Mouse (Mus musculus) heart, postnatal 0 days (tissue): Measurements from ENCODE around the gene Odf3. TPM values are rescaled to one million over a fixed set of nuclear protein-coding genes. Genes with fewer than 3 reads are reported as not detected.

Source experiments
- ATAC-seq: fragments of 200-750 bp; cut with Nextera tagmentation; 2 replicates; pipeline ENCODE4 v1.8.0; 2017; ENCODE audit warnings: low read depth, moderate number of reproducible peaks, moderate library complexity; ENCODE audit not compliant: insufficient read depth
- DNase-seq: peaks from one replicate; pipeline ENCODE4 v3.0.0-alpha.2; 2016; ENCODE audit warnings: low spot score
- H3K27ac ChIP-seq: fragments of 300-500 bp; sonication (generic); 2 replicates; pipeline ENCODE4 v1.5.1; 2014; ENCODE audit warnings: low read depth, mild to moderate bottlenecking
- H3K27me3 ChIP-seq: fragments of 300-500 bp; sonication (generic); 2 replicates; pipeline ENCODE4 v1.6.1; 2014; ENCODE audit warnings: low read length, mixed read lengths; ENCODE audit not compliant: control insufficient read depth, insufficient read depth
- H3K36me3 ChIP-seq: fragments of 300-500 bp; sonication (generic); replicated peaks from 2 replicates; pipeline ENCODE4 v1.6.1; 2014; ENCODE audit warnings: low read length, mixed read lengths; ENCODE audit not compliant: control insufficient read depth, insufficient read depth
- H3K4me1 ChIP-seq: fragments of 300-500 bp; sonication (generic); 2 replicates; pipeline ENCODE4 v1.6.1; 2014; ENCODE audit warnings: antibody characterized with exemption; ENCODE audit not compliant: control insufficient read depth, insufficient read depth
- H3K4me2 ChIP-seq: fragments of 300-500 bp; sonication (generic); 2 replicates; pipeline ENCODE4 v1.6.1; 2014; ENCODE audit warnings: low read depth, mild to moderate bottlenecking, low read length, moderate library complexity
- H3K4me3 ChIP-seq: fragments of 300-500 bp; sonication (generic); 2 replicates; pipeline ENCODE4 v1.5.1; 2014; ENCODE audit warnings: low read depth, low read length
- H3K9ac ChIP-seq: fragments of 300-500 bp; sonication (generic); replicated peaks from 2 replicates; pipeline ENCODE4 v1.6.1; 2014; ENCODE audit warnings: low read depth, low read length, mixed read lengths
- H3K9me3 ChIP-seq: fragments of 300-500 bp; sonication (generic); replicated peaks from 2 replicates; pipeline ENCODE4 v1.6.1; 2016; ENCODE audit warnings: low read length; ENCODE audit not compliant: control insufficient read depth
- CTCF ChIP-seq: IDR thresholded peaks from 2 replicates; pipeline ENCODE4 v1.5.1; 2016; ENCODE audit warnings: antibody characterized with exemption, control low read depth, low read depth
- EP300 ChIP-seq: IDR thresholded peaks from 2 replicates; pipeline ENCODE4 v1.6.1; 2016; ENCODE audit warnings: antibody characterized with exemption, low read depth
- WGBS: fragments of 180-500 bp; shearing (Covaris S2); extraction: QIAGEN DNeasy Blood & Tissue Kit; methylation state at CpG from one replicate; pipeline ENCODE4 v1.1.7; 2014; 5-methylcytosine and 5-hydroxymethylcytosine counted together
- polyA plus RNA-seq: library from polyadenylated mRNA; unstranded; fragments of >200 nt; fragmentation: Nextera tagmentation; extraction: Ambion mirVana; gene quantifications from 2 replicates; pipeline ENCODE4 v1.2.1, GENCODE M21; 2015
- total RNA-seq: library from RNA; depleted of rRNA; stranded (reverse); fragments of >200 nt; gene quantifications from 2 replicates; pipeline ENCODE4 v1.2.3, GENCODE M21; 2014; ENCODE audit warnings: low replicate concordance

Gene Odf3
- total and polyA plus RNA-seq, 2 experiments from 2014 or later, result not detected

DNA sequence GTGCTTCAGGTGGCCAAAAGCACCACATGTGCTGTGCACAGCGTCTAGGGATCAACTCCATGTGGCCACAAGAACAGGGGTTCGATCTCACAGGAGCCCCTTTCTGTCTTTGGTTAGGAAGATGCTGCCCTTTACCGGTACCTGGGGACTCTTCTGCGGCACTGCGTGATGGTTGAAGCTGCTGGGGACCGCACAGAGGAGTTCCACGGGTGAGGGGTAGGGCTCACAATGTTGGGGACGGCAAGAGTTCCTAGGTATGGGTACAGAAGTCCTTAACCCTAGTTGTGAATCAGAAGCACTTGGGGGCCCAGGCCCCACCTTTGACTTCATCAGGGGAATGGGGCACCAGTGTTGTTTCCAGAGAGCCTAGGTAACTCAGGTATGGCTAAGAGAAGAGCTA lies 11.1 kb downstream of the Odf3 start:
- ATAC-seq, result no peak
- Histone ChIP-seq H3K4me3 (peak overlapping the region; percentile 91; the same call in 1 of the 2 replicates), H3K9me3 (no peaks in the 10 kb centered on the region), H3K36me3 (peaks cover 62% of the 10 kb centered on the region), H3K4me1 (peaks cover 20% of the 10 kb centered on the region), H3K27me3 (no peaks in the 10 kb centered on the region), H3K9ac (no peak overlapping the region), H3K27ac (no peak overlapping the region), H3K4me2 (peak overlapping the region; percentile 80)
- DNase-seq, result no peak
- no peak for TF ChIP-seq EP300
- no peak for TF ChIP-seq CTCF
- WGBS, result 90% methylated on average over 8 of the region's 8 CpGs

DNA sequence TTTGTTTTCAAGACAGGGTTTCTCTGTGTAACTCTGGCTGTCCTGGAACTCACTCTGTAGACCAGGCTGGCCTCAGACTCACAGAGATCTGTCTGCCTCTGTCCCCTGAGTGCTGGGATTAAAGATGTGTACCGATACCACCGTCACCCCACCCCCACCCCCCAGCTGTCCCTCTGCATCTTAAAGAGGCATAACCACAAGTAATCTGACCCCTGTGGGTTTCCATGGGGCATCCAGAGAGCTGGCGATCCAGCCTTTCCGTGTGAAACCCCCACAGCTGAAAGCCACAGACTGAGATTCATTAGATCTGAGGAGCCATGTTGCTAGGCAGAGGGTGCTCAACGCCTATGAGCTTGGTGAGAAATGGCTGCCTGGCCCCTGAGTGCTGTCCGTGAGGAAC lies 12.4 kb downstream of the Odf3 start:
- TF ChIP-seq CTCF (no peak), EP300 (no peak)
- Histone ChIP-seq H3K9me3 (no peaks in the 10 kb centered on the region), H3K36me3 (peaks cover 62% of the 10 kb centered on the region), H3K27me3 (no peaks in the 10 kb centered on the region), H3K27ac (no peak overlapping the region), H3K9ac (no peak overlapping the region), H3K4me2 (no peak overlapping the region), H3K4me1 (peaks cover 20% of the 10 kb centered on the region), H3K4me3 (no peak overlapping the region)
- WGBS, result 73% methylated on average over 6 of the region's 6 CpGs
- ATAC-seq (no peak), DNase-seq (no peak)

GRCm38 (mm10) chr7:140860728-140861127 lies 13.1 kb downstream of the Odf3 start:
- H3K27me3 ChIP-seq, result no peaks in the 10 kb centered on the region
- peaks cover 69% of the 10 kb centered on the region for H3K36me3 ChIP-seq
- ATAC-seq (no peak), DNase-seq (no peak)
- no peak overlapping the region for H3K4me2 ChIP-seq
- no peaks in the 10 kb centered on the region for H3K9me3 ChIP-seq
- H3K4me1 ChIP-seq, result peaks cover 13% of the 10 kb centered on the region
- no peak overlapping the region for H3K27ac ChIP-seq
- H3K4me3 ChIP-seq, result no peak overlapping the region
- TF ChIP-seq EP300, result no peak
- TF ChIP-seq CTCF, result no peak
- 78% methylated on average over 5 of the region's 5 CpGs for WGBS
- no peak overlapping the region for H3K9ac ChIP-seq

DNA sequence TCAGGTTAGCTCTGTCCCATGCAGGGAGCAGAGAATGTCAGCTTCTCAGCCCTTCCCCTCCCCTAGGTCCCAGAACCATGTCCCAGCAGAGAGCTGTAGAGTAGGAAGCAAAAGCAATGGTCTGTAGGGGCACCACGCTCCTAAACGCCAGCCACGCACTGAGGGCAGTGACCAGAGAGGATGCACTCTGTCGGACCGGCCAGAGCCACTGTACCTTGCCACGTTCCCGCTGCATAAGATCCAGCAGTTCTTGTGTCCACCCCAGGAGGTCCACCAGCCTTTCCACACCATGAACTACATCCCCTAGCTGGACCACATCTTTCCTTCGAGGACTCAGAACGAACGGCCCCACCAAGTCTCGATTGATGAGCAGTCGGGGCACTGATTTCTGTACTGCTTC lies 17.2 kb downstream of the Odf3 start:
- DNase-seq (no peak), ATAC-seq (no peak)
- Histone ChIP-seq H3K4me3 (no peak overlapping the region), H3K4me2 (no peak overlapping the region), H3K9me3 (no peaks in the 10 kb centered on the region), H3K27ac (no peak overlapping the region), H3K4me1 (no peaks in the 10 kb centered on the region), H3K27me3 (no peaks in the 10 kb centered on the region), H3K36me3 (peaks cover 89% of the 10 kb centered on the region), H3K9ac (no peak overlapping the region)
- 84% methylated on average over 12 of the region's 12 CpGs for WGBS
- TF ChIP-seq EP300, result no peak
- no peak for TF ChIP-seq CTCF

DNA sequence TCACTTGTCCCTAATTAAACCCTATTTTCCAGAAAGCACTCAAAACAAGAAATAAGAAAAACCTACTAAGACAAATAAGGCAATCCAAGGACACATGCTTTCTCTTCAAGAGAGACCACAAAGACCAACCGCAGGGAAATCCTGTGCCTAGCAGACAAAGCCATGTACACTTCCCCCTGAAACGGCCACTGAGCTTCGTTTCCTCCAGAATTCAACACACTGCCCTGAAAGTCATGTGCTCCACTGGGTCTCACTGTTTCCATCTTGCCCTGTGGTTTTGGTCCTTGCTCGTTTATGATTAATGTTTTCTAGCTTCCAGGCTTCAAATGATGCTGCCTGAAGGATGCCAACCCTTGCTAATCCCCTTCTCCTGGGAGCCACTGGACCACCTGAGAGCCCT lies 26.6 kb downstream of the Odf3 start:
- Histone ChIP-seq H3K9ac (no peak overlapping the region), H3K27ac (no peak overlapping the region), H3K4me2 (no peak overlapping the region), H3K27me3 (no peaks in the 10 kb centered on the region), H3K4me1 (peaks cover under 1% of the 10 kb centered on the region; the same call in 1 of the 2 replicates), H3K9me3 (no peaks in the 10 kb centered on the region), H3K36me3 (peaks cover 70% of the 10 kb centered on the region), H3K4me3 (no peak overlapping the region)
- TF ChIP-seq EP300, result no peak
- no peak for TF ChIP-seq CTCF
- DNase-seq, result no peak
- WGBS, result 87% methylated on average over 4 of the region's 4 CpGs
- no peak for ATAC-seq

DNA sequence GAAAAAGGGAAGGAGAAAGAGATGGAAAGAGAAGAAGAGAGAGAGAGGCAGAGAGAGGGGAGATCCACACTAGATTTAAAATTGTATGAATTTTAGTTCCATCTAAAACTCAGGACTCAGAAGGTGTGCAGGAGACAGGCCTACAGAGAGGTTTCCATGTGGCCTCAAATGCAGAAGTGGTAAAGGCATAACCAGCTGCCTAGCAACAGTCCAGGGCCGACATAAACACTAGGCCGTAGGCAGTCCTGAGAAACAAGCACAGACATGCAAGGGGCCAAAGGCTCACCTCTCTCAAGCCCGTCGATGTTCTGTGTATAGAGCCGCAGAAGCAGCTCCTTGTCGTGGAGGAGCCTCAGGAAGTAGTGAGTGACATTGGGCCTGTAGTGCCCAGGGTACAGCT lies 29.8 kb downstream of the Odf3 start:
- ATAC-seq (no peak), DNase-seq (no peak)
- TF ChIP-seq CTCF, result no peak
- TF ChIP-seq EP300, result no peak
- Histone ChIP-seq H3K27ac (no peak overlapping the region), H3K4me3 (no peak overlapping the region), H3K9ac (no peak overlapping the region), H3K27me3 (no peaks in the 10 kb centered on the region), H3K9me3 (no peaks in the 10 kb centered on the region), H3K4me1 (peaks cover 13% of the 10 kb centered on the region), H3K36me3 (peaks cover 52% of the 10 kb centered on the region), H3K4me2 (no peak overlapping the region)
- 79% methylated on average over 6 of the region's 6 CpGs for WGBS
